Mouse (Mus musculus): Measurements from ENCODE around the gene Zfp385a.

- TF ChIP-seq POLR2A (IDR thresholded peaks at IDR 0.05; ENCODE audit: low read depth, low read length) (no peak), CTCF (IDR thresholded peaks at IDR 0.05; ENCODE audit: extremely low read depth, insufficient read depth, insufficient read length, insufficient replicate concordance) (no peak)
Observed at GRCm38 (mm10) chr15:103308876-103309580, 30.9 kb downstream of the Zfp385a start.
